Comparison of ENCODE assay signal across 9 mouse cellular contexts in the genomic region with DNA sequence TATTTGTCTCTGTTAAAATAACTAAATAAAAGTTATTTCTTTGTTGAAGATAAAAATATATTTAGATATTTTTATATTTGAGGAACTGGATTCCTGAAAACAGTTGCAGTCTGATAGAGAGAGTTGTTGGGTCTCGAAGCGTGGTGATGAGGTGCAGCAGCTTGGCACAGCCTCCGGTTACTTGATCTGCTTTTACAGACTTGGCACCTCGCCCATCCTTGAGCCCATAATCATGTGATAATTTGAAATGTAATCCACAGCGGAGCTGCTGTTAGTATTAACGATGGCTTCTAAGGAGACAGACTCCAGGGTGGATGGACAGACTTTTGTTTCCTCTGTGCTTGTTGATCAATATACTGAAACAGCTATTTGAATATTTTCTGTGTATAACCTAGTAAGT. TPM values are rescaled to one million over a fixed set of nuclear protein-coding genes. Genes with fewer than 3 reads are reported as not detected.
DNase-seq lines count a peak whose midpoint lies in the region; ATAC-seq lines count a peak whose summit lies in the region.
"Had no signal": no experiment of that assay in that cellular context is flagged by ENCODE, and none has a peak within 500 bp of the region (broad histone marks: within the 10 kb centered on the region; RNA-seq: fewer than 3 reads in every experiment).

No protein-coding gene starts in this region.

- no peaks in the 10 kb centered on the region for H3K9me3 ChIP-seq in liver, embryonic 12.5 days (replicated peaks)
- H3K9me3 ChIP-seq in forebrain, embryonic 15.5 days: no peaks in the 10 kb centered on the region

- no peak overlapping the region for H3K4me3 ChIP-seq in liver, embryonic 12.5 days
- no peak overlapping the region for H3K4me3 ChIP-seq in forebrain, embryonic 15.5 days
- H3K4me3 ChIP-seq: left cerebral cortex, adult 2 months had no signal

- H3K36me3 ChIP-seq in liver, embryonic 12.5 days: no peaks in the 10 kb centered on the region
- no peaks in the 10 kb centered on the region for H3K36me3 ChIP-seq in forebrain, embryonic 15.5 days

- 70% methylated on average over 6 of the region's 6 CpGs for WGBS in liver, embryonic 12.5 days (ENCODE audit: insufficient replicate concordance)
- 7% methylated on average over 6 of the region's 6 CpGs for WGBS in forebrain, embryonic 15.5 days

- no peaks in the 10 kb centered on the region for H3K27me3 ChIP-seq in liver, embryonic 12.5 days (replicated peaks)
- H3K27me3 ChIP-seq in forebrain, embryonic 15.5 days: no peaks in the 10 kb centered on the region

- DNase-seq in liver: peak; percentile 26
- peak; percentile 88 for DNase-seq in adrenal gland, postnatal 14 days
- peak; percentile 82 for DNase-seq in heart, postnatal 4 days
- DNase-seq in left cerebral cortex, adult 18-20 months (ENCODE audit: low spot score in 2 of 2): peak; percentile 25 to 26
- DNase-seq in ovary, postnatal 36 days (ENCODE audit: low spot score): peak; percentile 75

- no peak overlapping the region for H3K27ac ChIP-seq in liver, embryonic 12.5 days
- H3K27ac ChIP-seq in forebrain, embryonic 15.5 days (replicated peaks): no peak overlapping the region
- H3K27ac ChIP-seq: left cerebral cortex, adult 2 months had no signal

- ATAC-seq in liver, embryonic 12.5 days: no peak
- ATAC-seq in forebrain, embryonic 15.5 days (replicated peaks): peak; percentile 78
- ATAC-seq in activated CD4-positive, CD25-positive, alpha-beta regulatory T cell, adult 4 months: no peak

- no peak overlapping the region for H3K4me2 ChIP-seq in liver, embryonic 12.5 days
- H3K4me2 ChIP-seq in forebrain, embryonic 15.5 days (replicated peaks): no peak overlapping the region

- H3K9ac ChIP-seq in liver, embryonic 12.5 days: no peak overlapping the region
- no peak overlapping the region for H3K9ac ChIP-seq in forebrain, embryonic 15.5 days (replicated peaks)

- peaks cover 36% of the 10 kb centered on the region for H3K4me1 ChIP-seq in liver, embryonic 12.5 days
- peaks cover 41% of the 10 kb centered on the region for H3K4me1 ChIP-seq in forebrain, embryonic 15.5 days

RNA-seq across cellular contexts. Expression of gene Pten, which starts 35.3 kb away (rescaled TPM):
- 5.4 and 5.9 TPM in 2 replicates for polyA plus RNA-seq in liver, embryonic 12.5 days (2016; fragmentation: Nextera tagmentation; extraction: Ambion mirVana)
- total RNA-seq in adrenal gland, postnatal 14 days (2021): 72.1 and 74.9 TPM in 2 replicates
- polyA plus RNA-seq in forebrain, embryonic 15.5 days (2015; fragmentation: Nextera tagmentation; extraction: Ambion mirVana): 12.2 TPM in 2 replicates
- total RNA-seq in heart, postnatal 4 days (2021): 10 to 100 TPM; 44.9 to 47.2 TPM
- 100 to 1,000 TPM; 144 to 146 TPM for total RNA-seq in left cerebral cortex, adult 18-20 months (2021)
- polyA plus RNA-seq in activated CD4-positive, CD25-positive, alpha-beta regulatory T cell, adult 4 months (2017; shearing (Covaris generic)): 10 to 100 TPM; 14.2 to 15.3 TPM

RNA-seq across cellular contexts. Expression of gene Atad1, which starts 53.0 kb away (rescaled TPM):
- 32.2 and 32.3 TPM in 2 replicates for polyA plus RNA-seq in liver, embryonic 12.5 days (2016; fragmentation: Nextera tagmentation; extraction: Ambion mirVana)
- 65.0 and 74.0 TPM in 2 replicates for total RNA-seq in adrenal gland, postnatal 14 days (2021)
- 113 and 120 TPM in 2 replicates for polyA plus RNA-seq in forebrain, embryonic 15.5 days (2015; fragmentation: Nextera tagmentation; extraction: Ambion mirVana)
- 10 to 100 TPM; 70.2 to 76.7 TPM for total RNA-seq in heart, postnatal 4 days (2021)
- 10 to 100 TPM; 88.3 to 98.0 TPM for total RNA-seq in left cerebral cortex, adult 18-20 months (2021)
- polyA plus RNA-seq in activated CD4-positive, CD25-positive, alpha-beta regulatory T cell, adult 4 months (2017; shearing (Covaris generic)): 100 to 1,000 TPM in 1 of 2 experiments, 10 to 100 TPM in 1; 86.2 to 108 TPM

Comparison
In these comparisons a context has a peak if more than half of its experiments do, and no peak if none do; other contexts are left out.
1. DNase-seq: peak in every context shown above with its lines; median percentile 88 in adrenal gland, postnatal 14 days; 82 in heart, postnatal 4 days; 75 in ovary, postnatal 36 days; 26 in liver; 26 in left cerebral cortex, adult 18-20 months.